Mouse (Mus musculus) G1E (cell line): ENCODE results near the gene Cradd. TPM values are rescaled to one million over a fixed set of nuclear protein-coding genes. Genes with fewer than 3 reads are reported as not detected.

Experiments
- ATAC-seq: 2 replicates; pipeline ENCODE4 v1.8.0; 2016; ENCODE audit warnings: mild to moderate bottlenecking; ENCODE audit not compliant: insufficient number of reproducible peaks, poor library complexity, low FRiP score, severe bottlenecking; ENCODE audit errors: extremely low read depth
- DNase-seq: peaks from one replicate; pipeline ENCODE4 v3.0.0; 2012; ENCODE audit warnings: low spot score
- H3K27me3 ChIP-seq: 2 replicates; pipeline ENCODE4 v1.6.1; 2012; ENCODE audit warnings: mild to moderate bottlenecking, low read length, inconsistent platforms; ENCODE audit not compliant: insufficient read depth
- H3K36me3 ChIP-seq: replicated peaks from 2 replicates; pipeline ENCODE3; 2012; ENCODE audit warnings: mild to moderate bottlenecking, inconsistent platforms
- H3K4me1 ChIP-seq: 2 replicates; pipeline ENCODE4 v1.6.1; 2012; ENCODE audit warnings: low read depth, low read length, inconsistent platforms, mixed read lengths; ENCODE audit not compliant: insufficient read depth
- H3K4me3 ChIP-seq: 2 replicates; pipeline ENCODE4 v1.5.1; 2012; ENCODE audit warnings: low read depth, mild to moderate bottlenecking, inconsistent platforms, low read length, moderate library complexity, mixed read lengths
- H3K9me3 ChIP-seq: replicated peaks from 2 replicates; pipeline ENCODE4 v1.6.1; 2012; ENCODE audit warnings: inconsistent platforms
- CTCF ChIP-seq: IDR thresholded peaks from 2 replicates; pipeline ENCODE4 v1.5.1; 2012; ENCODE audit warnings: low read depth, low read length, inconsistent platforms, mixed read lengths
- GATA1 ChIP-seq: IDR thresholded peaks from 2 replicates; pipeline ENCODE4 v1.6.1; 2012; ENCODE audit warnings: borderline replicate concordance, low read length, inconsistent platforms, mixed read lengths
- GATA2 ChIP-seq: IDR thresholded peaks from 2 replicates; pipeline ENCODE4 v1.6.1; 2012; ENCODE audit warnings: low read depth, low read length, inconsistent platforms, borderline replicate concordance
- POLR2AphosphoS5 ChIP-seq: IDR thresholded peaks from 2 replicates; pipeline ENCODE4 v1.6.1; 2012; ENCODE audit warnings: low read depth, low read length, inconsistent platforms; ENCODE audit not compliant: insufficient replicate concordance
- TAL1 ChIP-seq: conservative IDR thresholded peaks from 2 replicates; pipeline ENCODE4 v1.6.1; 2012; ENCODE audit warnings: low read depth, low read length, inconsistent platforms, mixed read lengths
- polyA plus RNA-seq: library from polyadenylated mRNA; stranded (reverse); fragments of >175 nt; gene quantifications from 2 replicates; pipeline ENCODE4 v1.2.3, GENCODE M21; 2012
- total RNA-seq, 2 experiments: library from RNA; stranded (forward) in 1 of 2; stranded (reverse) in 1 of 2; fragments of 200-1000 nt in 1 of 2; fragments of >200 nt in 1 of 2; fragmentation: Nextera tagmentation in 1 of 2; gene quantifications; 2 replicates each; pipeline ENCODE4 v1.2.3; 2014 to 2017

Cradd gene
- total and polyA plus RNA-seq, 3 experiments, result 9.0 to 81.4 (median 22.5) TPM

- Histone ChIP-seq H3K36me3 (peaks cover 10% of the 10 kb centered on the region), H3K4me3 (no peak overlapping the region), H3K27me3 (no peaks in the 10 kb centered on the region; the same call in 1 of the 2 replicates), H3K4me1 (peaks cover 18% of the 10 kb centered on the region), H3K9me3 (no peaks in the 10 kb centered on the region)
- ATAC-seq, result no peak
- no peak for DNase-seq
- no peak for TF ChIP-seq GATA2
- TF ChIP-seq POLR2AphosphoS5, result no peak
- no peak for TF ChIP-seq GATA1
- TF ChIP-seq CTCF, result no peak
- TF ChIP-seq TAL1, result no peak
Measured at GRCm38 (mm10) chr10:95175423-95176120, 148.4 kb downstream of the Cradd start.

GRCm38 (mm10) chr10:95174260-95174659 is 149.7 kb downstream of the Cradd start:
- DNase-seq, result no peak
- peaks cover 10% of the 10 kb centered on the region for H3K36me3 ChIP-seq
- TF ChIP-seq TAL1 (no peak), GATA2 (no peak), POLR2AphosphoS5 (no peak), CTCF (no peak), GATA1 (no peak)
- H3K4me3 ChIP-seq, result no peak overlapping the region
- peaks cover 8% of the 10 kb centered on the region for H3K4me1 ChIP-seq
- no peaks in the 10 kb centered on the region for H3K9me3 ChIP-seq
- H3K27me3 ChIP-seq, result peaks cover 4% of the 10 kb centered on the region
- ATAC-seq, result no peak

GRCm38 (mm10) chr10:95170721-95171354 is 153.1 kb downstream of the Cradd start:
- H3K4me3 ChIP-seq, result no peak overlapping the region
- 0 out of 2 replicates have a peak, but pooled peaks cover 2% of the 10 kb centered on the region for H3K9me3 ChIP-seq
- DNase-seq, result no peak
- peaks cover 10% of the 10 kb centered on the region for H3K36me3 ChIP-seq
- ATAC-seq, result no peak
- H3K27me3 ChIP-seq, result peaks cover 15% of the 10 kb centered on the region
- H3K4me1 ChIP-seq, result no peaks in the 10 kb centered on the region
- TF ChIP-seq GATA1 (no peak), GATA2 (no peak), TAL1 (no peak), POLR2AphosphoS5 (no peak), CTCF (no peak)

GRCm38 (mm10) chr10:95164949-95165348 is 159.0 kb downstream of the Cradd start:
- H3K4me3 ChIP-seq, result no peak overlapping the region

GRCm38 (mm10) chr10:95162691-95163374 is 161.1 kb downstream of the Cradd start:
- no peak for DNase-seq
- ATAC-seq, result 0 out of 2 replicates have a peak, but pooled peaks have one; percentile 8
- H3K9me3 ChIP-seq, result 0 out of 2 replicates have a peak, but pooled peaks cover 2% of the 10 kb centered on the region
- peaks cover 57% of the 10 kb centered on the region for H3K27me3 ChIP-seq
- TF ChIP-seq TAL1 (no peak), POLR2AphosphoS5 (no peak), GATA2 (no peak), GATA1 (no peak)
- no peaks in the 10 kb centered on the region for H3K4me1 ChIP-seq
- no peak overlapping the region for H3K4me3 ChIP-seq
- H3K36me3 ChIP-seq, result no peaks in the 10 kb centered on the region

More at GRCm38 (mm10) chr10:95164949-95165348, 159.0 kb downstream of the Cradd start:
- ATAC-seq (no peak), DNase-seq (no peak)
- Histone ChIP-seq H3K27me3 (peaks cover 52% of the 10 kb centered on the region), H3K4me1 (no peaks in the 10 kb centered on the region), H3K9me3 (0 out of 2 replicates have a peak, but pooled peaks cover 2% of the 10 kb centered on the region), H3K36me3 (no peaks in the 10 kb centered on the region)
- TF ChIP-seq CTCF, result no peak
- no peak for TF ChIP-seq TAL1
- no peak for TF ChIP-seq POLR2AphosphoS5
- TF ChIP-seq GATA2, result no peak
- TF ChIP-seq GATA1, result no peak

- no peak for TF ChIP-seq CTCF
- no peak for TF ChIP-seq TAL1
- TF ChIP-seq POLR2AphosphoS5, result no peak
- TF ChIP-seq GATA1, result no peak
- no peak for ATAC-seq
- H3K4me1 ChIP-seq, result no peaks in the 10 kb centered on the region
- H3K4me3 ChIP-seq, result no peak overlapping the region
- DNase-seq, result no peak
- peaks cover 48% of the 10 kb centered on the region for H3K27me3 ChIP-seq
- no peaks in the 10 kb centered on the region for H3K36me3 ChIP-seq
- H3K9me3 ChIP-seq, result no peaks in the 10 kb centered on the region
Measured at GRCm38 (mm10) chr10:95159675-95160256, 164.2 kb downstream of the Cradd start.
